ENCODE assay signal across 17 mouse cellular contexts in the genomic region with DNA sequence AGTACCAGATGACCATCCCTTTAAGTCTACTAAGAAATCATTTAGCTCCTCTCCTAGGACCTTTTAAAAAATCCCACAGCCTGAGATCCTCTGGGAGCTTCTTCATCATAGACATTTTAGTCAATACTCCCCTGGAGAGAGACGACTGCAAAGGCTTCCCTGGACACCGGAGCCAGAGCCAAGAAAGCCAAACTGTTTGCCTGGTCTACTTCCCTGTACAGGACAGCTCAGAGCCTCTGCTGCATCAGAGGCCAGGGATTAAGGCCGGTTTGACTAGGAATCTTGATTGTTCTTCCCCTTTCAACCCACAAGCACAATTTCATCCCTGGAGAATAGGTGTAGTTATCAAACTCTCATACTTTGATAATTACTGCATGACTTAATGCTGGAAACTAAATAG. TPM values are rescaled to one million over a fixed set of nuclear protein-coding genes. Genes with fewer than 3 reads are reported as not detected.
DNase-seq lines count a peak whose midpoint lies in the region; ATAC-seq and TF ChIP-seq lines count a peak whose summit lies in the region.
"Had no signal": no experiment of that assay in that cellular context is flagged by ENCODE, and none has a peak within 500 bp of the region (broad histone marks: within the 10 kb centered on the region; RNA-seq: fewer than 3 reads in every experiment).

No protein-coding gene starts in this region.

- H3K27ac ChIP-seq in intestine, embryonic 16.5 days (ENCODE audit: low read length), result no peak overlapping the region
- H3K27ac ChIP-seq in intestine, postnatal 0 days (ENCODE audit: low read depth, low read length), result no peak overlapping the region
- peak overlapping the region; percentile 62; the same call in 1 of the 2 replicates for H3K27ac ChIP-seq in limb, embryonic 10.5 days
- H3K27ac ChIP-seq: forebrain, embryonic 12.5 days; hindbrain, embryonic 15.5 days; kidney, postnatal 0 days; layer of hippocampus, adult 2 months; liver, embryonic 12.5 days had no signal

- TF ChIP-seq POLR2A in lung, adult 2 months (IDR thresholded peaks at IDR 0.05; ENCODE audit: borderline replicate concordance, extremely low read depth, low read depth, low read length), result no peak

- no peak overlapping the region for H3K4me3 ChIP-seq in intestine, embryonic 16.5 days (ENCODE audit: low read length)
- no peak overlapping the region for H3K4me3 ChIP-seq in intestine, postnatal 0 days (ENCODE audit: low read depth, low read length)
- no peak overlapping the region for H3K4me3 ChIP-seq in limb, embryonic 10.5 days
- H3K4me3 ChIP-seq in lung, adult 2 months (replicated peaks; ENCODE audit: extremely low read depth, low read depth, low read length), result no peak overlapping the region
- H3K4me3 ChIP-seq: forebrain, embryonic 12.5 days; hindbrain, embryonic 15.5 days; layer of hippocampus, adult 2 months; liver, embryonic 12.5 days; megakaryocyte, embryonic 14.5 days had no signal

- H3K9ac ChIP-seq in intestine, embryonic 16.5 days (ENCODE audit: low read depth, low read length), result no peak overlapping the region
- no peak overlapping the region for H3K9ac ChIP-seq in intestine, postnatal 0 days (ENCODE audit: low read depth, low read length)
- H3K9ac ChIP-seq: forebrain, embryonic 12.5 days; hindbrain, embryonic 15.5 days; liver, embryonic 12.5 days had no signal

- no peak for TF ChIP-seq CTCF in intestine, postnatal 0 days (IDR thresholded peaks at IDR 0.05; ENCODE audit: low read depth)
- no peak for TF ChIP-seq CTCF in lung, adult 2 months (IDR thresholded peaks at IDR 0.05; ENCODE audit: insufficient read depth, low read length)

- H3K9me3 ChIP-seq in intestine, embryonic 16.5 days (ENCODE audit: control insufficient read depth, low read length), result no peaks in the 10 kb centered on the region
- H3K9me3 ChIP-seq in intestine, postnatal 0 days (ENCODE audit: control insufficient read depth), result no peaks in the 10 kb centered on the region
- no peaks in the 10 kb centered on the region for H3K9me3 ChIP-seq in limb, embryonic 10.5 days (replicated peaks)
- H3K9me3 ChIP-seq: forebrain, embryonic 12.5 days; hindbrain, embryonic 15.5 days; liver, embryonic 12.5 days; megakaryocyte, embryonic 14.5 days had no signal

- H3K4me1 ChIP-seq in intestine, embryonic 16.5 days (ENCODE audit: control insufficient read depth, insufficient read depth, low read length), result 0 out of 2 replicates have a peak, but pooled peaks cover 5% of the 10 kb centered on the region
- no peaks in the 10 kb centered on the region for H3K4me1 ChIP-seq in intestine, postnatal 0 days (replicated peaks; ENCODE audit: control insufficient read depth, insufficient read depth, low read length)
- peaks cover 25% of the 10 kb centered on the region for H3K4me1 ChIP-seq in limb, embryonic 10.5 days
- H3K4me1 ChIP-seq in lung, adult 2 months (ENCODE audit: control insufficient read depth, insufficient read depth, low read length), result no peaks in the 10 kb centered on the region
- H3K4me1 ChIP-seq: forebrain, embryonic 12.5 days; hindbrain, embryonic 15.5 days; liver, embryonic 12.5 days had no signal

- intact Hi-C loops in gastrocnemius, postnatal 14 days (cut with DNase I; ENCODE audit: low total_unique reads), result no loop called here

- peak; percentile 42 for DNase-seq in gastrocnemius, postnatal 14 days
- no peak for DNase-seq in limb, embryonic 10.5 days (ENCODE audit: low spot score)
- DNase-seq in thymus, postnatal 14 days, result no peak
- DNase-seq in lung, adult 2 months, result no peak
- no peak for DNase-seq in frontal cortex, adult 2 months (ENCODE audit: extremely low spot score in 1 of 2, low spot score in 1 of 2)
- DNase-seq: adrenal gland, adult 2 months; cerebellum, adult 11 months; cerebellum, postnatal 25 days; spleen, adult 18-20 months had no signal

- no peaks in the 10 kb centered on the region for H3K36me3 ChIP-seq in intestine, embryonic 16.5 days (ENCODE audit: control insufficient read depth, insufficient read depth, low read length)
- no peaks in the 10 kb centered on the region for H3K36me3 ChIP-seq in intestine, postnatal 0 days (ENCODE audit: control insufficient read depth, insufficient read depth)
- H3K36me3 ChIP-seq in limb, embryonic 10.5 days, result no peaks in the 10 kb centered on the region
- H3K36me3 ChIP-seq: forebrain, embryonic 12.5 days; hindbrain, embryonic 15.5 days; liver, embryonic 12.5 days had no signal

- H3K4me2 ChIP-seq in intestine, embryonic 16.5 days (ENCODE audit: low read depth, low read length), result no peak overlapping the region
- no peak overlapping the region for H3K4me2 ChIP-seq in intestine, postnatal 0 days (replicated peaks; ENCODE audit: low read depth)
- H3K4me2 ChIP-seq: forebrain, embryonic 12.5 days; hindbrain, embryonic 15.5 days; liver, embryonic 12.5 days had no signal

- ATAC-seq in intestine, embryonic 16.5 days, result peak; percentile 11; the same call in 1 of the 2 replicates
- no peak for ATAC-seq in intestine, postnatal 0 days
- ATAC-seq: liver, embryonic 12.5 days had no signal

- no peaks in the 10 kb centered on the region for H3K27me3 ChIP-seq in intestine, embryonic 16.5 days (replicated peaks; ENCODE audit: control insufficient read depth, insufficient read depth, low read length)
- H3K27me3 ChIP-seq in intestine, postnatal 0 days (replicated peaks; ENCODE audit: control insufficient read depth, insufficient read depth, low read length), result no peaks in the 10 kb centered on the region
- H3K27me3 ChIP-seq in limb, embryonic 10.5 days (ENCODE audit: low read depth, poor library complexity, severe bottlenecking), result no peaks in the 10 kb centered on the region
- H3K27me3 ChIP-seq: forebrain, embryonic 12.5 days; hindbrain, embryonic 15.5 days; liver, embryonic 12.5 days had no signal

- WGBS in intestine, embryonic 16.5 days, result 56% methylated on average over 3 of the region's 3 CpGs
- 61% methylated on average over 3 of the region's 3 CpGs for WGBS in intestine, postnatal 0 days
- WGBS in limb, embryonic 10.5 days, result 56% methylated on average over 3 of the region's 3 CpGs
- 64% methylated on average over 3 of the region's 3 CpGs for WGBS in lung, adult 2 months

RNA-seq across cellular contexts. Expression of a gene that starts 46.5 kb away (rescaled TPM):
- polyA plus RNA-seq in intestine, embryonic 16.5 days (2015; fragmentation: Nextera tagmentation; extraction: Ambion mirVana), result 34.1 and 38.0 TPM in 2 replicates
- polyA plus RNA-seq in intestine, postnatal 0 days (2015; fragmentation: Nextera tagmentation; extraction: Ambion mirVana), result 8.2 and 10.3 TPM in 2 replicates
- total RNA-seq in gastrocnemius, postnatal 14 days (2021), result 10 to 100 TPM in 1 of 2 experiments, 1 to 10 TPM in 1; 9.8 to 14.3 TPM
- 8.7 and 19.3 TPM in 2 replicates for polyA plus RNA-seq in limb, embryonic 10.5 days (2016; fragmentation: Nextera tagmentation; extraction: Ambion mirVana)
- polyA plus RNA-seq in lung, adult 2 months (2012; rRNA removed), result 3.7 and 4.6 TPM in 2 replicates
- 0.23 and 0.36 TPM in 2 replicates for polyA plus RNA-seq in frontal cortex, adult 2 months (2012; rRNA removed)
